Mouse (Mus musculus): Measurements from ENCODE around the gene Uxs1. TPM values are rescaled to one million over a fixed set of nuclear protein-coding genes. Genes with fewer than 3 reads are reported as not detected.

The Uxs1 gene
- polyA plus RNA-seq (2015; fragmentation: Nextera tagmentation; extraction: Ambion mirVana): 16.7 and 18.2 TPM in 2 replicates

GRCm38 (mm10) chr1:43827763-43828194, at the start of gene Uxs1:
Gene Uxs1, minus strand, starts transcription at chr1:43827800.

GRCm38 (mm10) chr1:43730491-43730924, 97.1 kb downstream of the Uxs1 start, which contains the start of gene 1500015O10Rik:
Gene 1500015O10Rik, plus strand, starts transcription at chr1:43730602.

Other genes with a start within 250 kb of the Uxs1 start
- gene 1500015O10Rik, start 97.2 kb downstream of the Uxs1 start, polyA plus RNA-seq (2015; fragmentation: Nextera tagmentation; extraction: Ambion mirVana): 5.6 and 6.2 TPM in 2 replicates
- 28.3 and 30.2 TPM in 2 replicates for gene Tpp2, start 105.8 kb upstream of the Uxs1 start, polyA plus RNA-seq (2015; fragmentation: Nextera tagmentation; extraction: Ambion mirVana)
- gene Mettl21c, start 192.2 kb upstream of the Uxs1 start, polyA plus RNA-seq (2015; fragmentation: Nextera tagmentation; extraction: Ambion mirVana): 0.59 and 0.72 TPM in 2 replicates
- 0.08 and 0.13 TPM in 2 replicates for gene Gm8251, start 234.1 kb upstream of the Uxs1 start, polyA plus RNA-seq (2015; fragmentation: Nextera tagmentation; extraction: Ambion mirVana)